In genomic region chr6:38201495-38201894, GRCm38 (mm10) we compare ENCODE assay signal across 23 mouse cellular contexts. TPM values are rescaled to one million over a fixed set of nuclear protein-coding genes. Genes with fewer than 3 reads are reported as not detected.
DNase-seq lines count a peak whose midpoint lies in the region; ATAC-seq and TF ChIP-seq lines count a peak whose summit lies in the region.
"Had no signal": no experiment of that assay in that cellular context is flagged by ENCODE, and none has a peak within 500 bp of the region (broad histone marks: within the 10 kb centered on the region; RNA-seq: fewer than 3 reads in every experiment).

No protein-coding gene starts in this region.

- intact Hi-C loops in heart, postnatal 36 days (cut with DNase I) = no loop called here
- intact Hi-C loops in gastrocnemius, postnatal 36 days (cut with DNase I) = loop anchor here (10.0 kb wide), 1 partner anchor 417 kb away; no protein-coding TSS in a partner anchor

- H3K4me3 ChIP-seq in embryonic facial prominence, embryonic 14.5 days (ENCODE audit: low read depth, low read length) = no peak overlapping the region
- H3K4me3 ChIP-seq in stomach, embryonic 16.5 days (replicated peaks; ENCODE audit: low read length) = no peak overlapping the region
- no peak overlapping the region for H3K4me3 ChIP-seq in intestine, postnatal 0 days (ENCODE audit: low read depth, low read length)
- H3K4me3 ChIP-seq: forebrain, embryonic 15.5 days; heart, adult 2 months; heart, embryonic 15.5 days; hindbrain, embryonic 10.5 days; hindbrain, embryonic 15.5 days had no signal

- peaks cover 5% of the 10 kb centered on the region; the same call in 1 of the 2 replicates for H3K36me3 ChIP-seq in embryonic facial prominence, embryonic 14.5 days (ENCODE audit: control insufficient read depth, insufficient read depth, low read length)
- H3K36me3 ChIP-seq in stomach, embryonic 16.5 days (ENCODE audit: control insufficient read depth, insufficient read depth, low read length) = 0 out of 2 replicates have a peak, but pooled peaks cover under 1% of the 10 kb centered on the region
- H3K36me3 ChIP-seq in intestine, postnatal 0 days (ENCODE audit: control insufficient read depth, insufficient read depth) = no peaks in the 10 kb centered on the region
- H3K36me3 ChIP-seq: heart, embryonic 15.5 days; hindbrain, embryonic 15.5 days had no signal

- no peak for ATAC-seq in embryonic facial prominence, embryonic 14.5 days (ENCODE audit: low read depth)
- ATAC-seq in stomach, embryonic 16.5 days (ENCODE audit: insufficient read depth, low FRiP score) = no peak
- no peak for ATAC-seq in intestine, postnatal 0 days
- ATAC-seq: activated CD4-positive, CD25-positive, alpha-beta regulatory T cell, adult 4 months; forebrain, embryonic 15.5 days; intestine, embryonic 16.5 days; Patski had no signal

- no peak for TF ChIP-seq CTCF in intestine, postnatal 0 days (IDR thresholded peaks at IDR 0.05; ENCODE audit: low read depth)

- H3K9ac ChIP-seq in embryonic facial prominence, embryonic 14.5 days (ENCODE audit: low read depth, low read length) = no peak overlapping the region
- no peak overlapping the region for H3K9ac ChIP-seq in stomach, embryonic 16.5 days (ENCODE audit: low read length)
- H3K9ac ChIP-seq in intestine, postnatal 0 days (ENCODE audit: low read depth, low read length) = no peak overlapping the region
- H3K9ac ChIP-seq: forebrain, embryonic 15.5 days; heart, embryonic 15.5 days; hindbrain, embryonic 15.5 days had no signal

- DNase-seq in heart, adult 11 months = peak; percentile 74
- DNase-seq in heart, postnatal 36 days = no peak
- peak; percentile 65 for DNase-seq in embryonic facial prominence, embryonic 14.5 days (ENCODE audit: low spot score)
- DNase-seq in gonadal fat pad, adult 2 months (ENCODE audit: low read depth) = peak; percentile 49
- DNase-seq in gastrocnemius, postnatal 36 days = no peak
- DNase-seq: adrenal gland, postnatal 14 days; cerebellum, adult 18-20 months; cerebellum, adult 9-11 months; cerebellum, postnatal 36 days; gastrocnemius, postnatal 14 days; heart, adult 2 months; heart, postnatal 14 days had no signal

- no peak overlapping the region for H3K27ac ChIP-seq in embryonic facial prominence, embryonic 14.5 days (replicated peaks; ENCODE audit: low read depth, low read length)
- H3K27ac ChIP-seq in stomach, embryonic 16.5 days (ENCODE audit: low read length) = peak overlapping the region; percentile 48
- no peak overlapping the region for H3K27ac ChIP-seq in intestine, postnatal 0 days (ENCODE audit: low read depth, low read length)
- H3K27ac ChIP-seq: forebrain, embryonic 15.5 days; heart, adult 2 months; heart, embryonic 15.5 days; hindbrain, embryonic 10.5 days; hindbrain, embryonic 15.5 days had no signal

- H3K4me2 ChIP-seq in embryonic facial prominence, embryonic 14.5 days (ENCODE audit: low read depth, low read length) = no peak overlapping the region
- no peak overlapping the region for H3K4me2 ChIP-seq in stomach, embryonic 16.5 days (ENCODE audit: low read depth, low read length)
- H3K4me2 ChIP-seq in intestine, postnatal 0 days (replicated peaks; ENCODE audit: low read depth) = no peak overlapping the region
- H3K4me2 ChIP-seq: forebrain, embryonic 15.5 days; heart, embryonic 11.5 days; heart, embryonic 15.5 days; hindbrain, embryonic 15.5 days had no signal

- peaks cover 18% of the 10 kb centered on the region for H3K4me1 ChIP-seq in embryonic facial prominence, embryonic 14.5 days (ENCODE audit: control insufficient read depth, insufficient read depth, low read length)
- 0 out of 2 replicates have a peak, but pooled peaks cover 10% of the 10 kb centered on the region for H3K4me1 ChIP-seq in stomach, embryonic 16.5 days (ENCODE audit: control insufficient read depth, insufficient read depth, low read length)
- H3K4me1 ChIP-seq in intestine, postnatal 0 days (replicated peaks; ENCODE audit: control insufficient read depth, insufficient read depth, low read length) = no peaks in the 10 kb centered on the region
- H3K4me1 ChIP-seq: forebrain, embryonic 15.5 days had no signal

- no peaks in the 10 kb centered on the region for H3K9me3 ChIP-seq in embryonic facial prominence, embryonic 14.5 days (ENCODE audit: control insufficient read depth, low read length)
- no peaks in the 10 kb centered on the region for H3K9me3 ChIP-seq in stomach, embryonic 16.5 days (replicated peaks; ENCODE audit: control insufficient read depth, low read length)
- H3K9me3 ChIP-seq in intestine, postnatal 0 days (ENCODE audit: control insufficient read depth) = no peaks in the 10 kb centered on the region
- H3K9me3 ChIP-seq: forebrain, embryonic 15.5 days; heart, embryonic 15.5 days; hindbrain, embryonic 10.5 days; hindbrain, embryonic 15.5 days had no signal

- 47% methylated on average over 5 of the region's 5 CpGs for WGBS in embryonic facial prominence, embryonic 14.5 days
- 63% methylated on average over 5 of the region's 5 CpGs for WGBS in stomach, embryonic 16.5 days
- 78% methylated on average over 5 of the region's 5 CpGs for WGBS in intestine, postnatal 0 days

- H3K27me3 ChIP-seq in embryonic facial prominence, embryonic 14.5 days (replicated peaks; ENCODE audit: control insufficient read depth, insufficient read depth, low read length) = no peaks in the 10 kb centered on the region
- no peaks in the 10 kb centered on the region for H3K27me3 ChIP-seq in stomach, embryonic 16.5 days (ENCODE audit: control insufficient read depth, insufficient read depth, low read length)
- H3K27me3 ChIP-seq in intestine, postnatal 0 days (replicated peaks; ENCODE audit: control insufficient read depth, insufficient read depth, low read length) = no peaks in the 10 kb centered on the region
- H3K27me3 ChIP-seq: CH12.LX; forebrain, embryonic 15.5 days; heart, embryonic 15.5 days; hindbrain, embryonic 15.5 days; Patski had no signal

RNA-seq across cellular contexts. Expression of gene D630045J12Rik, which starts 52.3 kb away (rescaled TPM):
- total RNA-seq in heart, postnatal 36 days (2021) = 1 to 10 TPM in 1 of 2 experiments, under 1 TPM in 1; 0.92 to 1.6 TPM
- polyA plus RNA-seq in embryonic facial prominence, embryonic 14.5 days (2014; fragmentation: Nextera tagmentation; extraction: Ambion mirVana) = 6.0 and 6.2 TPM in 2 replicates
- polyA plus RNA-seq in gonadal fat pad, adult 2 months (2012; rRNA removed) = 16.1 and 24.2 TPM in 2 replicates
- 2.3 and 2.4 TPM in 2 replicates for polyA plus RNA-seq in stomach, embryonic 16.5 days (2015; fragmentation: Nextera tagmentation; extraction: Ambion mirVana)
- total RNA-seq in gastrocnemius, postnatal 36 days (2021) = under 1 TPM; 0.38 to 0.39 TPM
- 0.52 and 0.58 TPM in 2 replicates for polyA plus RNA-seq in intestine, postnatal 0 days (2015; fragmentation: Nextera tagmentation; extraction: Ambion mirVana)

Comparison
In these comparisons a context has a peak if more than half of its experiments do, and no peak if none do; other contexts are left out.
1. DNase-seq: peak in heart, adult 11 months (single experiment), embryonic facial prominence, embryonic 14.5 days (single experiment) and gonadal fat pad, adult 2 months (single experiment); none in heart, postnatal 36 days (0 of 2) and gastrocnemius, postnatal 36 days (0 of 2).